Mouse (Mus musculus) limb, embryonic 10.5 days (tissue): ENCODE results near the gene Serf1. TPM values are rescaled to one million over a fixed set of nuclear protein-coding genes. Genes with fewer than 3 reads are reported as not detected.
"Not testable (repeated sequence)": the region's sequence is repeated elsewhere in the genome, so short reads cannot be mapped to it uniquely, and the experiment has no call there.

ENCODE experiments used
- DNase-seq: peaks from one replicate; pipeline ENCODE4 v3.0.0-alpha.2; 2017; ENCODE audit warnings: low spot score
- H3K27ac ChIP-seq: fragments of 300-500 bp; sonication (generic); 2 replicates; pipeline ENCODE4 v1.5.1; 2016; ENCODE audit warnings: mild to moderate bottlenecking
- H3K27me3 ChIP-seq: fragments of 300-500 bp; sonication (generic); 2 replicates; pipeline ENCODE4 v1.6.1; 2016; ENCODE audit warnings: low read depth, mild to moderate bottlenecking; ENCODE audit not compliant: poor library complexity, severe bottlenecking
- H3K36me3 ChIP-seq: fragments of 300-500 bp; sonication (generic); 2 replicates; pipeline ENCODE4 v1.6.1; 2016; ENCODE audit warnings: mild to moderate bottlenecking, moderate library complexity
- H3K4me1 ChIP-seq: fragments of 300-500 bp; sonication (generic); 2 replicates; pipeline ENCODE4 v1.6.1; 2016
- H3K4me3 ChIP-seq: fragments of 300-500 bp; sonication (generic); 2 replicates; pipeline ENCODE4 v1.5.1; 2016; ENCODE audit warnings: mild to moderate bottlenecking, moderate library complexity
- H3K9me3 ChIP-seq: fragments of 300-500 bp; sonication (generic); replicated peaks from 2 replicates; pipeline ENCODE4 v1.6.1; 2016; ENCODE audit warnings: mild to moderate bottlenecking
- WGBS: fragments of 180-500 bp; shearing (Covaris S2); methylation state at CpG from one replicate; pipeline ENCODE4 v1.1.7; 2016; 5-methylcytosine and 5-hydroxymethylcytosine counted together
- polyA plus RNA-seq: library from polyadenylated mRNA; unstranded; fragments of >200 nt; fragmentation: Nextera tagmentation; extraction: Ambion mirVana; gene quantifications from 2 replicates; pipeline ENCODE4 v1.2.1, GENCODE M21; 2016

The Serf1 gene
- polyA plus RNA-seq, 1 experiment from 2014 or later: 175 TPM

DNA sequence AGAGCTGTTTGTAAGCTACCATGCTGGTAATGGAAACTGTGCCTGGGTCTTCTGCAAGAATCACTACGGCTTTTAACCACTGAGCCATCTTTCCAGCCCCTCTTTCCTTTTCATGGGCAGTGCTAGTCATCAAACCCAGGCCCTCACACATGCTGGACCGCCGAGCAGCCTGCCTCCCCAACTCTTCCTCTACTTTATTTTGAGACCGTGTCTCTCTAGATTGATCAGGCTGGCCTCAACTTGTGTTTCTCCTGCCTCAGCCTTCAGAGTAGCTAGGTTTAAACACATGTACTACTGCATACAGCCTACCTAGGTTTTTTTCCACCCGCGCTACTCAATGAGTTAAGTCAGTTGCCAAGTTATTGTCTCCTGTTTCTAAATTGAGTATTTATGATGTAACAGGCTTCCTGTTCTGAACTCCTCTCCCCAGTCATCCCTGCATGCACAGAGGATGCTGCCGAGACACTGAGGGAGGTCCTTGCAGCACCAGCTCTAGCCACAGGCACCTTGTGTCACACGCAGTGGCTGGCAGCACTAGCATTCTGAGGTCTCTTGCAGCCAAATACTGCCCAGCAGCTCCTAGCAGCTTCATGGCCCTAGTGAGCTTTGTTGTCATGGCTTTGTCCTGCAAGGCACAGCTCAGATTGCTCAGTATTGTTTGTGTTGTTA, 34.0 kb downstream of the Serf1 start:
- Histone ChIP-seq H3K9me3 (no peaks in the 10 kb centered on the region), H3K4me1 (no peaks in the 10 kb centered on the region), H3K4me3 (no peak overlapping the region), H3K36me3 (peaks cover 25% of the 10 kb centered on the region), H3K27ac (no peak overlapping the region), H3K27me3 (no peaks in the 10 kb centered on the region)
- 87% methylated on average over 8 of the region's 8 CpGs for WGBS
- DNase-seq: no peak

DNA sequence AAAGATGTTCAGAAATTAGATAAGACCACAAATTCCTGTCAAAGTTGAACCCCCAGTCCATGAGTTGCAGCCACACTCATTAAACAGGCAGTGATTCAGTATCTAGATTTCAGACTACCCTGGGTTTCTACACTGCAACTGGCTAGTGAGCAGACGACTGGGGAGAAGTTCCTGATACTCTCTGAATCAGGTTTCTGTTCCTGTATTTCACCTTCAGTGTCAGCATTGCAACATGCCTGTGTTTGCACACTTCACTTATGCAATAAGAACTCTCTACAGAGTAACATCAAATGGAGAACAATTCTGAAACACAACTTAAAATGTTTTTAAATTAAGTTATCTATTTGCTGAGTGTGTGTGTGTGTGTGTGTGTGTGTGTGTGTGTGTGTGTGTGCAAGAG, 44.8 kb downstream of the Serf1 start:
- no peak overlapping the region for H3K4me3 ChIP-seq
- WGBS: 68% methylated on average over 1 of the region's 1 CpGs

DNA sequence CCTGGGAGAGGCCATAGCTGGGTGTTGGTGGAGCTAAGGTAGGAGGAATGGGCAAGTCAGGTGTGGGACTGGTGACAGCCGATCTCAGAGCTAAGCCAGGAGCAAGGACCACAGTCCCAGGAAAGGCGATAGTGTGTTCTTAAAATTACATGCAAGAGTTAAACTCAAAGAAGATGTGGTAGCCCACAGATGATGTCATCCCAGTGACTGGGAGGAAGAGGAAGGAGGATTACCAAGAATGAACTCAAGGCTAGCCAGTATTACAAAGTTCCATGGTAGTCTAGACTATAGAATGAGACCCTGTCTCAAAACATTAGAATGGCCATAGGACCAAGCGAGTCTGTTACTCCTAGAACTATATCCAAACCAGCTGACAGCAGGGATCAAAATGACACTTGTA, 48.8 kb downstream of the Serf1 start:
- no peak overlapping the region for H3K4me3 ChIP-seq
- H3K36me3 ChIP-seq: no peaks in the 10 kb centered on the region
- H3K27me3 ChIP-seq: no peaks in the 10 kb centered on the region
- WGBS: 94% methylated on average over 3 of the region's 3 CpGs
- H3K4me1 ChIP-seq: no peaks in the 10 kb centered on the region
- H3K27ac ChIP-seq: no peak overlapping the region
- DNase-seq: no peak
- no peaks in the 10 kb centered on the region for H3K9me3 ChIP-seq

More for the DNA sequence above, 44.8 kb downstream of the Serf1 start:
- H3K4me1 ChIP-seq: no peaks in the 10 kb centered on the region
- H3K9me3 ChIP-seq: no peaks in the 10 kb centered on the region
- no peaks in the 10 kb centered on the region for H3K27me3 ChIP-seq
- no peak for DNase-seq
- no peak overlapping the region for H3K27ac ChIP-seq
- no peaks in the 10 kb centered on the region for H3K36me3 ChIP-seq

DNA sequence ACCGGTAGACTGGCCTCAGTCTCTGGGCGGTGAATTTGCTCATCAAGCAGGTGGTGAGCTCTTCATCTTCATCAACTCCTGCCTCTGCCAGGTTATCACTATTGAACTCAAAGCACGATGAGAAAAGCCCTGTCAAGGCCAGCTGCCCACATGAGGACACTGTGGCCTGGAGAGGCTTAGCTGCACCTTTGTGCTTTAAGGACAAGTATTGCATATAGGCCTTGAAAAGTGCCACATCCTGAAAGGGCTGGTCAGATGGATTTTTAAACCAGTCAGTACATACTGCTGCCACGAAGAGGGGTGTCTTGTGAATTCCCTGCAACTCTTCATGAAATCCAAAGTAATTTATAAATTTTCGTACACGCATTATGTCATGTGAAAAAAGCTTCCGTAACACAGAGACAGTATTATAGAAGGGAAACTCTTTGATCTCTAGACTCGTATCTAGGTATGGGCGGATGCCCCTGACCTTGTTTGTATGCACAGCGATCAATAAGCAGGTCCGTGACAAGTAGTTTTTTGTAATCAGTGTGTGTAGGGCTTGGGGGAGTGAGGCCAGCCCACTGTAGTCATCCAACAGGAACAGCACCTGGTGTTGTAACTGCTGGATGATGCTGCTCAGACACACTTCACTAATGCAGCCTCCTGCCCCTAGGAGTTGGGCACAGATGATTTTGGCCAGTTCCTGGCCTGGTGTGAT, 53.5 kb downstream of the Serf1 start:
- WGBS: 86% methylated on average over 11 of the region's 11 CpGs
- not testable (repeated sequence) for H3K36me3 ChIP-seq, H3K9me3 ChIP-seq, H3K4me3 ChIP-seq, H3K27me3 ChIP-seq, DNase-seq, H3K4me1 ChIP-seq, H3K27ac ChIP-seq

DNA sequence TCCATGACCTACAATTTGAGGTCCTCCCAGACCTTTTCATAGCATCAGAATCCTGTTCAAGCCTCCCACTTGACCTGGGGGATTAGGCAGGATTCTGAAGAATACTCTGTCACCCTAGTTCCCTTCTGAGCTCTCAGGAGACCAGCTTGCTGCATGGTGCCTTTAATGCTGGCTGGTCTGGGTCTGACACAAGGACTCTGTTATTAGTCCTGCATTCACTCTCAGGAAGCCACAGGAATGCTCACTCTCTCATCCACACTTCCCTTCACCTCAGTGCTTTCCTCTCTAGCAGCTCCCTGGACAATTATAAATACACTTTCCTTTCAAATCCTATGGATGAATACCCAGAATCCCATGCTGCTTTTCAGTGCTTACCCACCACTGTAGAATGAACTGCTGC, 54.7 kb downstream of the Serf1 start:
- not testable (repeated sequence) for H3K4me1 ChIP-seq, H3K27me3 ChIP-seq, H3K27ac ChIP-seq, H3K4me3 ChIP-seq, H3K9me3 ChIP-seq, DNase-seq, H3K36me3 ChIP-seq

Other genes with a start within 250 kb of the Serf1 start
- gene Cartpt, start 206.9 kb upstream of the Serf1 start, polyA plus RNA-seq: 0.19 TPM in 1 of 2 replicates, not detected in the other
- 46.0 and 48.3 TPM in 2 replicates for gene Mccc2, start 92.4 kb upstream of the Serf1 start, polyA plus RNA-seq
- 24.9 and 26.6 TPM in 2 replicates for gene Bdp1, start 3.9 kb upstream of the Serf1 start, polyA plus RNA-seq
- 84.8 and 91.6 TPM in 2 replicates for gene Smn1, start 16.8 kb downstream of the Serf1 start, polyA plus RNA-seq
- 0.15 and 0.16 TPM in 2 replicates for gene Naip2, start 94.1 kb downstream of the Serf1 start, polyA plus RNA-seq
- 0.03 and 0.06 TPM in 2 replicates for gene Naip5, start 138.3 kb downstream of the Serf1 start, polyA plus RNA-seq
- 0.04 and 0.08 TPM in 2 replicates for gene Naip6, start 209.7 kb downstream of the Serf1 start, polyA plus RNA-seq